Mouse (Mus musculus): Measurements from ENCODE around the gene Hip1. TPM values are rescaled to one million over a fixed set of nuclear protein-coding genes. Genes with fewer than 3 reads are reported as not detected.
A peak's percentile ranks its signal among the peaks of the same experiment; 100 is the strongest.

Hip1 gene
- total and polyA plus RNA-seq, 3 experiments, result 22.2 to 29.6 (median 25.0) TPM

DNA sequence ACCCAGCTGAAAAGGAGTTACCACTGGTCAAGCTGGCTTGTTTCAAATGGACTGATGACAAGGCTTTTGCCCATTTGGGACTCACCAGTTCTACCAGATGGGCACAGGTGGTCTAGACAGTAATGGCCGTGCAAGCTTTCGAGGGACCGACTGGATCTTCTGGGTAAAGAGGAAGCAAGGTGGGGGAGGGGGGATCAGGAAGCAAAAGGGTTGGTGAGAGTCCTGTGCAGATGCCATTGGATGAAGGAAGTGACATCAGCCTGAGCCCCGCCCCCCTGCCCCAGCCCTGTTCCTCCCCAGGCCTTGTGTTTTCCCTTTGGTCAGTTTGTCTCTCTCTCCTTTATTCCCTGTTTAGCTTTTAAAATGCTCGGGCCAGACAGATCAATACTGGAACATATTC lies 68.7 kb downstream of the Hip1 start:
- Histone ChIP-seq H3K36me3 (ENCODE audit: control insufficient read depth, insufficient read depth, low read length) (no peaks in the 10 kb centered on the region), H3K27ac (no peak overlapping the region), H3K27me3 (ENCODE audit: control insufficient read depth, insufficient read depth, low read length) (no peaks in the 10 kb centered on the region), H3K4me3 (no peak overlapping the region), H3K9ac (ENCODE audit: low read depth, low read length) (no peak overlapping the region), H3K79me2 (replicated peaks; ENCODE audit: control insufficient read depth, insufficient read depth, low read length) (no peaks in the 10 kb centered on the region), H3K4me1 (ENCODE audit: control insufficient read depth, insufficient read depth, low read length) (peaks cover 1% of the 10 kb centered on the region; the same call in 1 of the 2 replicates)
- WGBS, result 78% methylated on average over 5 of the region's 5 CpGs
- no peak for TF ChIP-seq EP300 (IDR thresholded peaks at IDR 0.05; ENCODE audit: insufficient read depth, low read depth, low read length)
- no peak for TF ChIP-seq CTCF (IDR thresholded peaks at IDR 0.05)
- TF ChIP-seq POLR2A (IDR thresholded peaks at IDR 0.05; ENCODE audit: insufficient read depth, low read depth, low read length), result no peak
- intact Hi-C loops (cut with DNase I), result no loop called here
- no peak for DNase-seq

DNA sequence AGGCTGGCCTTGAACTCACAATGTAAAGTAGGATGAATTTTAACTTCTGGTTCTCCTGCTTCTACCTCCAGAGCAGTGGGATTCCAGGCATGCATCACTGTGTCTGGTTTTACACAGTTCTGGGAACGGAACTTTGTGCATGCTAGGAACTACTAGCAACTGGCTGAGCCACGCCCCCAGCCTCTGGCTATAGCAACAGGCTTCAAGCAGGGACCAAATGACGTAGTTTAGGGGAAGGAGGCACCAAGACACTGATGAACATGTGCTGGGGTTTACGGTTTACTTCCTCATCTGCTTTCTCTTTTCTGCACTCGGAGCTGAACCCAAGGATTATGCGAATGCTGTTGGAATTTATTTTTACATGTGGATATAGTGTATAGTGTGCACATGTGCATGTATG lies 72.5 kb downstream of the Hip1 start:
- Histone ChIP-seq H3K79me2 (replicated peaks; ENCODE audit: control insufficient read depth, insufficient read depth, low read length) (peaks cover 3% of the 10 kb centered on the region; the same call in 1 of the 2 replicates), H3K36me3 (ENCODE audit: control insufficient read depth, insufficient read depth, low read length) (no peaks in the 10 kb centered on the region), H3K4me1 (ENCODE audit: control insufficient read depth, insufficient read depth, low read length) (peaks cover 2% of the 10 kb centered on the region; the same call in 1 of the 2 replicates), H3K27ac (no peak overlapping the region), H3K27me3 (ENCODE audit: control insufficient read depth, insufficient read depth, low read length) (no peaks in the 10 kb centered on the region), H3K9ac (ENCODE audit: low read depth, low read length) (no peak overlapping the region), H3K4me3 (no peak overlapping the region)
- WGBS, result 80% methylated on average over 6 of the region's 6 CpGs
- intact Hi-C loops (cut with DNase I), result no loop called here
- DNase-seq, result peak in 1 of 2 experiments; percentile 60
- TF ChIP-seq CTCF (IDR thresholded peaks at IDR 0.05) (no peak), EP300 (IDR thresholded peaks at IDR 0.05; ENCODE audit: insufficient read depth, low read depth, low read length) (no peak), POLR2A (IDR thresholded peaks at IDR 0.05; ENCODE audit: insufficient read depth, low read depth, low read length) (no peak)

DNA sequence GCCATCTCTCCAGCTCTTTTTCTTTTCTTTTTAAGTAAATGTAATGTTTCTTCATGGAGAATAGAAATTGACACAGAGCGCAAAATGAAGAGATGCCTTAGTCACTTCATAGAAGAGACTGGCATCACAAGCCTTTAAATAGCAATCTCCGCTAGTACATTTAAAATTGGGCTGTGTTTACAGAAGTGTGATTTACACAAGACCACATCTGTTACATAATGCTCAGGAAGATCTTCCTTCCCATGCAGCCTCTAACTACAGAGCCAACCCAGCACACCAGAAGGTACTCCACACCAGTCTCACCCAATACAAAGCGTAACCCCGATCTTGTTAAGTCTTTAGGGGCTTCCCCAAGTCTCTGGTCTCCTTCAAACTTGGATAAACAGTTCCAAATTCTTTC lies 73.2 kb downstream of the Hip1 start:
- TF ChIP-seq CTCF (IDR thresholded peaks at IDR 0.05) (no peak), POLR2A (IDR thresholded peaks at IDR 0.05; ENCODE audit: insufficient read depth, low read depth, low read length) (no peak), EP300 (IDR thresholded peaks at IDR 0.05; ENCODE audit: insufficient read depth, low read depth, low read length) (no peak)
- Histone ChIP-seq H3K79me2 (replicated peaks; ENCODE audit: control insufficient read depth, insufficient read depth, low read length) (peaks cover 3% of the 10 kb centered on the region; the same call in 1 of the 2 replicates), H3K9ac (ENCODE audit: low read depth, low read length) (no peak overlapping the region), H3K36me3 (ENCODE audit: control insufficient read depth, insufficient read depth, low read length) (no peaks in the 10 kb centered on the region), H3K4me3 (no peak overlapping the region), H3K4me1 (ENCODE audit: control insufficient read depth, insufficient read depth, low read length) (peaks cover 2% of the 10 kb centered on the region; the same call in 1 of the 2 replicates), H3K27ac (no peak overlapping the region), H3K27me3 (ENCODE audit: control insufficient read depth, insufficient read depth, low read length) (no peaks in the 10 kb centered on the region)
- 88% methylated on average over 4 of the region's 4 CpGs for WGBS
- no peak for DNase-seq
- intact Hi-C loops (cut with DNase I), result no loop called here

DNA sequence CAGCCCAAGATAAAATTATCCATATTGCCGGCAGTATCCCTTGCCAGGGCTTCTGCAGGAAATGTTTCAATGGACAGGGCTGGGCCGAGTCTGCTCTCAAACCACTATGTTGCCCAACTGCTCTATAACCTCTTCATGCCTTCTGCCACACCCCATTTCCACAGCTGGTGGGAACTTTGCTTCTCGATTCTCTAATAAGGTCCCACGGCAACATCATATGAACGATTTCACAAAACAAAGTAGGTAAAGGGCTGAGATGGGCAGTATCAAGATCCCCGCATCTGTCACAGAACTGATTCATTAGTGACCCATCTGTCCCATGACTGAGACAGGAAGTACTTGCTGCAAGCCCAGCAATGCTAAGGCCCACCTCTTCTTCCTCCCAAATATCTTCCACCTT lies 76.6 kb downstream of the Hip1 start:
- TF ChIP-seq CTCF (IDR thresholded peaks at IDR 0.05) (no peak), POLR2A (IDR thresholded peaks at IDR 0.05; ENCODE audit: insufficient read depth, low read depth, low read length) (no peak)

DNA sequence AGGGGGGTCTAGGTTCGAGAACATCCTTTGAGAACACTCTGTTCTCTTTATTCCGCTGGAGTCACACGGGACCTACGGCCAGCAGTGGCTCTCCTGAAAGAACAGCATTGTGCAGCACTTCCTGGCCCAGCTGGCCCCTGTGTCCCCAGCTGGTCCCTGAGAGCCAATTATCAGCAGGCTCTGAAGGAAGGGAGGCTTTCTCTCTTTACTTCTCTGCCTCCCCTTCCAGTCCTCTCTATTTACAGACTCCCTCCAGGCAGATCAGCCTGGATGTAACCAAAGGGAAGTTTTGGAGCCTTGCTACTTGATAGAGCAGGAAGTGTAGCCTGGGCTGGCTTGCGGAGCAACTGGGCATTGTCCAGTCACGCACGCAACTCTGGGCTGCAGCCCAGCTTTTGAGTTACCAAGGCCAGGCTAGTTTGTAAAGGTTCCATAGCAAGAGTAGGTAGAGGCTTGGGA lies 79.1 kb downstream of the Hip1 start:
- no peak overlapping the region for H3K4me3 ChIP-seq
- H3K36me3 ChIP-seq (ENCODE audit: control insufficient read depth, insufficient read depth, low read length), result no peaks in the 10 kb centered on the region
- H3K27me3 ChIP-seq (ENCODE audit: control insufficient read depth, insufficient read depth, low read length), result no peaks in the 10 kb centered on the region
- TF ChIP-seq EP300 (IDR thresholded peaks at IDR 0.05; ENCODE audit: insufficient read depth, low read depth, low read length), result peak; percentile 65; the same call in 1 of the 2 replicates
- TF ChIP-seq POLR2A (IDR thresholded peaks at IDR 0.05; ENCODE audit: insufficient read depth, low read depth, low read length), result peak; percentile 50; the same call in 1 of the 2 replicates
- TF ChIP-seq CTCF (IDR thresholded peaks at IDR 0.05), result no peak
- 25% methylated on average over 7 of the region's 7 CpGs for WGBS
- H3K79me2 ChIP-seq (replicated peaks; ENCODE audit: control insufficient read depth, insufficient read depth, low read length), result peaks cover under 1% of the 10 kb centered on the region; the same call in 1 of the 2 replicates
- H3K9ac ChIP-seq (ENCODE audit: low read depth, low read length), result 0 out of 2 replicates have a peak overlapping the region, but pooled peaks have one; percentile 9
- intact Hi-C loops (cut with DNase I), result no loop called here
- H3K4me1 ChIP-seq (ENCODE audit: control insufficient read depth, insufficient read depth, low read length), result peaks cover 11% of the 10 kb centered on the region
- DNase-seq, result peak; percentile 48 to 61
- peak overlapping the region; percentile 71 for H3K27ac ChIP-seq

More for the DNA sequence above, 76.6 kb downstream of the Hip1 start:
- DNase-seq, result no peak
- no peak overlapping the region for H3K27ac ChIP-seq
- H3K9ac ChIP-seq (ENCODE audit: low read depth, low read length), result no peak overlapping the region
- H3K4me1 ChIP-seq (ENCODE audit: control insufficient read depth, insufficient read depth, low read length), result peaks cover 11% of the 10 kb centered on the region
- H3K36me3 ChIP-seq (ENCODE audit: control insufficient read depth, insufficient read depth, low read length), result no peaks in the 10 kb centered on the region
- peaks cover 3% of the 10 kb centered on the region; the same call in 1 of the 2 replicates for H3K79me2 ChIP-seq (replicated peaks; ENCODE audit: control insufficient read depth, insufficient read depth, low read length)
- no peak overlapping the region for H3K4me3 ChIP-seq
- intact Hi-C loops (cut with DNase I), result no loop called here
- WGBS, result 71% methylated on average over 6 of the region's 6 CpGs
- H3K27me3 ChIP-seq (ENCODE audit: control insufficient read depth, insufficient read depth, low read length), result no peaks in the 10 kb centered on the region

DNA sequence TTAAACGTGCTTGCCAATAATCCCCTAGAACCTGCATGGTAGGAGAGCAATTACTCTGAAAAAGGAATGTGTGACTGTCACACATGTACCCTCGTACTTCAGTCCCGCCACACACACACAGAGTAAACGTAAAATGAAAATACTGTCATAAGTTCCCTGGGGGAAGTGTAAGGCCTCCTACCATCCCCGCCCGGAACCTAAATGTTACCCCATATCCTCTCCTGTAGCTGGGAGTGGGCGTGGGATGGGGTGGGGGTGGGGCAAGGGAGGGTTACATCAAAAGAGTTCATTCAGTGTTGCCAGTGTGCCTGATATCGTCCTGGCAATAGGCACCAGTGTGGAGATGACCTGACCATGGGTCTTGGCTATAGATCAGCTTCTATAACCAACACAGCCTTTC lies 81.5 kb downstream of the Hip1 start:
- TF ChIP-seq POLR2A (IDR thresholded peaks at IDR 0.05; ENCODE audit: insufficient read depth, low read depth, low read length), result no peak
- no peak for TF ChIP-seq EP300 (IDR thresholded peaks at IDR 0.05; ENCODE audit: insufficient read depth, low read depth, low read length)
- TF ChIP-seq CTCF (IDR thresholded peaks at IDR 0.05), result no peak
- Histone ChIP-seq H3K4me1 (ENCODE audit: control insufficient read depth, insufficient read depth, low read length) (peaks cover 16% of the 10 kb centered on the region), H3K9ac (ENCODE audit: low read depth, low read length) (no peak overlapping the region), H3K27me3 (ENCODE audit: control insufficient read depth, insufficient read depth, low read length) (no peaks in the 10 kb centered on the region), H3K79me2 (replicated peaks; ENCODE audit: control insufficient read depth, insufficient read depth, low read length) (no peaks in the 10 kb centered on the region), H3K4me3 (no peak overlapping the region), H3K27ac (no peak overlapping the region), H3K36me3 (ENCODE audit: control insufficient read depth, insufficient read depth, low read length) (no peaks in the 10 kb centered on the region; the same call in 1 of the 2 replicates)
- intact Hi-C loops (cut with DNase I), result no loop called here
- WGBS, result 76% methylated on average over 8 of the region's 8 CpGs
- no peak for DNase-seq

Measured in heart, adult 2 months (tissue).